Comparison of ENCODE assay signal across 12 mouse cellular contexts in the genomic region with DNA sequence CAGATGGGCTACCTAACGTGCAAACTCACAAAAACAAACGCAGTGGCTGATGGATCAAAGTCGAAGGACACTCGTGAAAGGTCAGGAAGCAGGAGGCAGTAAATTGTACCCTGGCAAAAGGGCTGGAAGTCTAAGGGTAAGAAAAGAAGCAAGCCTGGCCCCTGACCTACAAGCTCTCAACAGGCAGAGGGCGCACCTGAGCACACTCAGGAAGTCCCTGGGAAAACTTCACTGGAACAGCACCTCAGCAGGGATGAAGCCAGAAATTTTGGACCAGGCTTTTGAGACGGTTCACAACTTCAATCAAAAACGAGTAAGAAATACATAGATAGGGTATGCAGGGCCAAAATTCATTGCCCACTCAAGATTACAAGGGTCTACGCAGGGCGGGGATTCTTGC. TPM values are rescaled to one million over a fixed set of nuclear protein-coding genes. Genes with fewer than 3 reads are reported as not detected.
DNase-seq lines count a peak whose midpoint lies in the region; ATAC-seq and TF ChIP-seq lines count a peak whose summit lies in the region.
"Not testable (repeated sequence)": the region's sequence is repeated elsewhere in the genome, so short reads cannot be mapped to it uniquely, and the experiment has no call there.
"Had no signal": no experiment of that assay in that cellular context is flagged by ENCODE, and none has a peak within 500 bp of the region (broad histone marks: within the 10 kb centered on the region; RNA-seq: fewer than 3 reads in every experiment).

No protein-coding gene starts in this region.

- not testable (repeated sequence) for H3K36me3 ChIP-seq in kidney, adult 2 months (ENCODE audit: control insufficient read depth, insufficient read depth, low read length); lung, postnatal 0 days (ENCODE audit: insufficient read depth, low read length); neural tube, embryonic 14.5 days (ENCODE audit: control insufficient read depth, insufficient read depth, low read length)

- not testable (repeated sequence) for H3K9ac ChIP-seq in lung, postnatal 0 days (replicated peaks; ENCODE audit: low read depth); neural tube, embryonic 14.5 days (replicated peaks; ENCODE audit: low read depth, low read length)

- ATAC-seq in lung, postnatal 0 days; neural tube, embryonic 14.5 days (ENCODE audit: low read depth): not testable (repeated sequence)

- WGBS in kidney, adult 2 months: 7% methylated on average over 9 of the region's 9 CpGs
- 4% methylated on average over 9 of the region's 9 CpGs for WGBS in lung, postnatal 0 days
- WGBS in neural tube, embryonic 14.5 days: under 1% methylated on average over 7 of the region's 9 CpGs

- H3K9me3 ChIP-seq in lung, postnatal 0 days (ENCODE audit: low read length); neural tube, embryonic 14.5 days (ENCODE audit: control insufficient read depth, low read length): not testable (repeated sequence)

- intact Hi-C loops in heart, postnatal 14 days (cut with DNase I); left cerebral cortex, adult 2 months (cut with DNase I): not testable (repeated sequence)

- DNase-seq in cerebellum, postnatal 25 days: peak; percentile 12 to 15
- peak; percentile 5 to 19 for DNase-seq in frontal cortex, postnatal 14 days (ENCODE audit: low spot score in 2 of 2)
- peak; percentile 5 to 7 for DNase-seq in heart, postnatal 14 days
- DNase-seq in kidney, adult 2 months: peak; percentile 5
- peak; percentile 7 to 9 for DNase-seq in left cerebral cortex, adult 2 months (ENCODE audit: extremely low spot score in 1 of 2, low spot score in 2 of 2)
- peak; percentile 0 for DNase-seq in lung, postnatal 0 days (ENCODE audit: low spot score)
- peak; percentile 4 for DNase-seq in urinary bladder, postnatal 14 days (ENCODE audit: low spot score)

- H3K4me3 ChIP-seq in kidney, adult 2 months (ENCODE audit: insufficient read depth, low read depth, low read length); left cerebral cortex, adult 2 months; lung, postnatal 0 days (ENCODE audit: low read depth, low read length); neural tube, embryonic 14.5 days (ENCODE audit: low read depth, low read length): not testable (repeated sequence)

- TF ChIP-seq EP300 in lung, postnatal 0 days (IDR thresholded peaks at IDR 0.05): not testable (repeated sequence)

- TF ChIP-seq POLR2A in kidney, adult 2 months (IDR thresholded peaks at IDR 0.05; ENCODE audit: low read depth, low read length): not testable (repeated sequence)

- not testable (repeated sequence) for H3K4me1 ChIP-seq in kidney, adult 2 months (ENCODE audit: control insufficient read depth, insufficient read depth, low read length); lung, postnatal 0 days (ENCODE audit: insufficient read depth, low read depth, low read length); neural tube, embryonic 14.5 days (ENCODE audit: control insufficient read depth, insufficient read depth, low read length)

- not testable (repeated sequence) for H3K27me3 ChIP-seq in kidney, adult 2 months (replicated peaks; ENCODE audit: control insufficient read depth, insufficient read depth, low read length); lung, postnatal 0 days (replicated peaks; ENCODE audit: insufficient read depth, low read length); neural tube, embryonic 14.5 days (ENCODE audit: control insufficient read depth, insufficient read depth, low read length)

- H3K27ac ChIP-seq in kidney, adult 2 months (ENCODE audit: insufficient read depth, low read depth, low read length); left cerebral cortex, adult 2 months; lung, postnatal 0 days (ENCODE audit: low read length); neural tube, embryonic 14.5 days (ENCODE audit: low read depth, low read length): not testable (repeated sequence)

- not testable (repeated sequence) for H3K4me2 ChIP-seq in lung, postnatal 0 days (replicated peaks; ENCODE audit: low read depth, low read length)
- H3K4me2 ChIP-seq in neural tube, embryonic 14.5 days (ENCODE audit: low read depth, low read length): peak overlapping the region; percentile 63; the same call in 1 of the 2 replicates

- not testable (repeated sequence) for TF ChIP-seq CTCF in kidney, adult 2 months (conservative IDR thresholded peaks at IDR 0.05; ENCODE audit: insufficient read depth, insufficient read length, low read depth, low read length)
- peak; percentile 45 for TF ChIP-seq CTCF in left cerebral cortex, adult 2 months (IDR thresholded peaks at IDR 0.05)
- peak; percentile 44 for TF ChIP-seq CTCF in lung, postnatal 0 days (IDR thresholded peaks at IDR 0.05)

RNA-seq across cellular contexts. Expression of a gene that starts 1.0 kb away (rescaled TPM):
- total RNA-seq in heart, postnatal 14 days (2021): under 1 TPM; 0.24 to 0.33 TPM
- not detected in 2 replicates for polyA plus RNA-seq in kidney, adult 2 months (2012; rRNA removed)
- under 1 TPM; 0.51 to 0.72 TPM for total RNA-seq in left cerebral cortex, adult 2 months (2021)
- polyA plus RNA-seq in lung, postnatal 0 days (2015; fragmentation: Nextera tagmentation; extraction: Ambion mirVana): 0.10 and 0.24 TPM in 2 replicates
- polyA plus RNA-seq in neural tube, embryonic 14.5 days (2014; fragmentation: Nextera tagmentation; extraction: Ambion mirVana): 4.3 and 6.7 TPM in 2 replicates
- total RNA-seq: common myeloid progenitor, adult 5-6 weeks; heart, adult 18-20 months; megakaryocyte, adult 5-6 weeks had no signal

RNA-seq across cellular contexts. Expression of a gene that starts 18.5 kb away (rescaled TPM):
- not detected for total RNA-seq in heart, postnatal 14 days (2021)
- polyA plus RNA-seq in kidney, adult 2 months (2012; rRNA removed): not detected in 2 replicates
- not detected for total RNA-seq in left cerebral cortex, adult 2 months (2021)
- not detected in 2 replicates for polyA plus RNA-seq in lung, postnatal 0 days (2015; fragmentation: Nextera tagmentation; extraction: Ambion mirVana)
- not detected in 2 replicates for polyA plus RNA-seq in neural tube, embryonic 14.5 days (2014; fragmentation: Nextera tagmentation; extraction: Ambion mirVana)
- total RNA-seq: common myeloid progenitor, adult 5-6 weeks; heart, adult 18-20 months; megakaryocyte, adult 5-6 weeks had no signal
- polyA plus RNA-seq: forebrain, embryonic 11.5 days had no signal

RNA-seq across cellular contexts. Expression of a gene that starts 52.7 kb away (rescaled TPM):
- total RNA-seq in heart, postnatal 14 days (2021): not detected
- not detected in 2 replicates for polyA plus RNA-seq in kidney, adult 2 months (2012; rRNA removed)
- not detected for total RNA-seq in left cerebral cortex, adult 2 months (2021)
- not detected in 2 replicates for polyA plus RNA-seq in lung, postnatal 0 days (2015; fragmentation: Nextera tagmentation; extraction: Ambion mirVana)
- polyA plus RNA-seq in neural tube, embryonic 14.5 days (2014; fragmentation: Nextera tagmentation; extraction: Ambion mirVana): not detected in 2 replicates
- total RNA-seq: common myeloid progenitor, adult 5-6 weeks; heart, adult 18-20 months; megakaryocyte, adult 5-6 weeks had no signal
- polyA plus RNA-seq: forebrain, embryonic 11.5 days had no signal
